Mouse (Mus musculus) small intestine, adult 2 months (tissue): Measurements from ENCODE around the gene Zfp867.

Source experiments
- CTCF ChIP-seq: fragments of 200-500 bp; IDR thresholded peaks from 2 replicates; pipeline ENCODE4 v1.5.1; 2012; ENCODE audit warnings: low read depth, mild to moderate bottlenecking, control low read depth, inconsistent platforms, low read length, moderate library complexity, mixed read lengths; ENCODE audit not compliant: insufficient replicate concordance, insufficient read length; ENCODE audit errors: extremely low read depth
- POLR2A ChIP-seq: fragments of 200-500 bp; IDR thresholded peaks from 2 replicates; pipeline ENCODE4 v1.6.1; 2012; ENCODE audit warnings: low read depth, mild to moderate bottlenecking, control low read depth, inconsistent platforms, low read length, moderate library complexity

- TF ChIP-seq POLR2A (no peak), CTCF (no peak)
Observed at GRCm38 (mm10) chr11:59412999-59413863, 59.0 kb downstream of the Zfp867 start.
